Mouse (Mus musculus) embryonic facial prominence, embryonic 10.5 days (tissue): Measurements from ENCODE around the gene Baz2b. TPM values are rescaled to one million over a fixed set of nuclear protein-coding genes. Genes with fewer than 3 reads are reported as not detected.
"Not testable (repeated sequence)": the region's sequence is repeated elsewhere in the genome, so short reads cannot be mapped to it uniquely, and the experiment has no call there.

ENCODE experiments used
- DNase-seq: peaks from one replicate; pipeline ENCODE4 v3.0.0-alpha.2; 2017; ENCODE audit warnings: low spot score
- H3K27ac ChIP-seq: fragments of 300-500 bp; sonication (generic); replicated peaks from 2 replicates; pipeline ENCODE4 v1.5.1; 2016; ENCODE audit warnings: mild to moderate bottlenecking
- H3K27me3 ChIP-seq: fragments of 300-500 bp; sonication (generic); replicated peaks from 2 replicates; pipeline ENCODE4 v1.6.1; 2016; ENCODE audit warnings: low read depth, mild to moderate bottlenecking; ENCODE audit not compliant: poor library complexity, severe bottlenecking
- H3K36me3 ChIP-seq: fragments of 300-500 bp; sonication (generic); replicated peaks from 2 replicates; pipeline ENCODE4 v1.6.1; 2016; ENCODE audit warnings: mild to moderate bottlenecking, moderate library complexity
- H3K4me1 ChIP-seq: fragments of 300-500 bp; sonication (generic); 2 replicates; pipeline ENCODE4 v1.6.1; 2016
- H3K4me3 ChIP-seq: fragments of 300-500 bp; sonication (generic); 2 replicates; pipeline ENCODE4 v1.5.1; 2016; ENCODE audit warnings: mild to moderate bottlenecking, moderate library complexity
- H3K9me3 ChIP-seq: fragments of 300-500 bp; sonication (generic); 2 replicates; pipeline ENCODE4 v1.6.1; 2016; ENCODE audit warnings: mild to moderate bottlenecking
- WGBS: fragments of 180-500 bp; shearing (Covaris S2); methylation state at CpG from one replicate; pipeline ENCODE4 v1.1.7; 2016; 5-methylcytosine and 5-hydroxymethylcytosine counted together
- polyA plus RNA-seq: library from polyadenylated mRNA; unstranded; fragments of >200 nt; fragmentation: Nextera tagmentation; extraction: Ambion mirVana; gene quantifications from 2 replicates; pipeline ENCODE4 v1.2.1, GENCODE M21; 2016

Baz2b gene
- polyA plus RNA-seq, 1 experiment from 2014 or later, result 63.6 TPM

DNA sequence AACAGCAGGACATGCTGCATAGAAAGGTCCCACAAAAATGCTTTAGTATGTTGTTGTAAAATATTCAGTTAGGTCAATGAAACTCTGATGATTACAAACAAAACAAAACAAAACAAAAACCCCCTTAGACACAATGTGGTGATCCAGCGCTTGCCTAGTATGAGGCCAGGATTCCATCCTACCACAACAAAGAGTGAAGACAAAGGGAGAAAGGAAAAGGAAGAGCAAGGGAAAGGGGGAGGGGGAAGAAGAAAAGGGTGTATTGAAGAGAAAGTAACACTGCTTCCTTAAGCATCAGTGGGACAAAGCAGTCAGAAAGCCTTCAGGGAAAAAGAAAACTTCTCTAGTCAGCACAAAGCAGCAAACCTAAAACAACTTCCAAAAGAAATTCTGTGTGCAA lies 133.6 kb downstream of the Baz2b start:
- H3K4me1 ChIP-seq, result peaks cover 35% of the 10 kb centered on the region
- no peaks in the 10 kb centered on the region for H3K27me3 ChIP-seq
- no peak for DNase-seq
- peaks cover 27% of the 10 kb centered on the region for H3K36me3 ChIP-seq
- H3K4me3 ChIP-seq, result no peak overlapping the region
- WGBS, result 26% methylated on average over 1 of the region's 1 CpGs
- H3K27ac ChIP-seq, result 0 out of 2 replicates have a peak overlapping the region, but pooled peaks have one; percentile 15
- H3K9me3 ChIP-seq, result no peaks in the 10 kb centered on the region

DNA sequence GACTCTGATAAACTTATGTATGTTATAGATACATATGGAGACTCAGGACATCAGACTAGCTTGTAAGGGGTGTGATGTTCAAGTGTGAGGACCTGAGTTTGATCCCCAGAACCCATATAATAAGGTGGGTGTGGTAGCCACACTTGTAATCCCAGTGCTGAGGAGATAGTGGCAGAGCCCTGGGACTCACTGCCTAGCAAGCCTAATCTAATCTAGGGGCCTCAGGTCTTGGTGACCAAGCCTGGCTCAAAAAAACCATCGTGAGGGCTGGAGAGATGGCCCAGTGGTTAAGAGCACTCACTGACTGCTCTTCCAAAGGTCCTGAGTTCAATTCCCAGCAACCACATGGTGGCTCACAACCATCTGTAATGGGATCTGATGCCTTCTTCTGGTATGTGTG lies 135.8 kb downstream of the Baz2b start:
- not testable (repeated sequence) for H3K4me3 ChIP-seq, H3K27me3 ChIP-seq, H3K9me3 ChIP-seq, DNase-seq, H3K27ac ChIP-seq
- WGBS, result 91% methylated on average over 1 of the region's 1 CpGs
- Histone ChIP-seq H3K4me1 (peaks cover 34% of the 10 kb centered on the region), H3K36me3 (peaks cover 30% of the 10 kb centered on the region)

DNA sequence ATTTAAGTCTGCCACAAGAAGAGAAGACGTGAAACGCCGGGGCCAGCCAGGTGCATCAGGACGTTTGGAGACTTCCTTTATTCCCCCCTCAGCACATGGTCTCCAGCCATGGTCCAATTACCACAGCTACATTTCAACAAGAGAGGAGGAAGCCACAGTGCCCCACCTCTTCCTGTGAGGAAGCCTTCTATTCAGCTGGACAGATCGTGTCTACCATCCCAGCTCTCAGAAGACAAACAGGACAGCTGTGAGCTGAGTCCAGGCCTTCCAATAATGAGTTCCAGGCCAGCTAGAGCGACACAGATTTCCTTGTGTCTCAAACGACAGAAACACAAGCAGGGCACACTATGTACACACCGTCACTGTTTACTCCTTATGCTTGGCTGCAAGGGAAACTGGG lies 137.8 kb downstream of the Baz2b start:
- no peaks in the 10 kb centered on the region for H3K27me3 ChIP-seq
- H3K36me3 ChIP-seq, result peaks cover 31% of the 10 kb centered on the region
- peaks cover 18% of the 10 kb centered on the region for H3K4me1 ChIP-seq
- WGBS, result 39% methylated on average over 8 of the region's 8 CpGs
- H3K27ac ChIP-seq, result no peak overlapping the region
- H3K4me3 ChIP-seq, result no peak overlapping the region
- H3K9me3 ChIP-seq, result no peaks in the 10 kb centered on the region
- peak; percentile 31 for DNase-seq

DNA sequence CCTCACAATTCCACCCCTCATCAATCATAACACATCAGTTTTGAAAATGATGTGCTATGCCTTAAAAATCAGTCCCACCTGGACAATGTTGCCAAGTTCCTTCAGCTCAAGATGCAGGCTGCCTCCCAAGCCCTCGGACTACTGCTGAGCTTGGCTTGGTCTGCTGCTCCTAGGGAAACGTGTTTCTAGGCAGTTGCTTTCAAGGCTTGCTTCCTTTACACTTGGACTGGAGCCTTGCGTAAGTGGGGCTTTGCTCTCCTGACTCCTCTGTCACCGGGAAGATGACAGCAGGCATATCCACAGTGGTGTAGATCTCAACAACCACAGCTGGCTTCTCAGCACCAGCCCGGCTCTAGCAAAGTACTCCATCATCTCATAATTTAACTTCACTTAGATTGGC lies 138.7 kb downstream of the Baz2b start:
- WGBS, result 86% methylated on average over 5 of the region's 5 CpGs
- no peaks in the 10 kb centered on the region for H3K9me3 ChIP-seq
- no peak for DNase-seq

DNA sequence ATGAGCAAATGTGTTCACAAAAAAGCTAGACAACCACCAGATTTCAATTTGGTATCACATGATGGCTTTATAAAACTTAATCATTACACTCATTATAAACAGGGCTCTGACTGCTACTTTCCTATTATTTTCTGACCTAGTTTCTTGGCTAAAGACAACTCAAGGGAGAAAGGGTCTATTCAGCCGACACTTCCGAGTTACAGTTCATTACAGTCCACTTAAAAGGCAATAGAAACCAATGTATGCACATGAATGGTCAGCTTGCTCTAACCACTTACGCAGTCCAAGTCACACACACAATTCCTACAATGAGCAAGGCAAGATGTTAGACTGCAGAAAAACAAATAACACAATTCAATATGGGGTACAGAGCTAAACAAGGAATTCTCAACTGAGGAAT lies 141.2 kb downstream of the Baz2b start:
- peaks cover 49% of the 10 kb centered on the region for H3K36me3 ChIP-seq
- no peak overlapping the region for H3K4me3 ChIP-seq
- 83% methylated on average over 3 of the region's 3 CpGs for WGBS
- H3K27me3 ChIP-seq, result no peaks in the 10 kb centered on the region
- H3K27ac ChIP-seq, result no peak overlapping the region
- peaks cover 9% of the 10 kb centered on the region for H3K4me1 ChIP-seq
- H3K9me3 ChIP-seq, result peaks cover 3% of the 10 kb centered on the region; the same call in 1 of the 2 replicates
- DNase-seq, result no peak

More for the DNA sequence above, 138.7 kb downstream of the Baz2b start:
- Histone ChIP-seq H3K4me1 (peaks cover 10% of the 10 kb centered on the region), H3K27ac (no peak overlapping the region), H3K36me3 (peaks cover 36% of the 10 kb centered on the region), H3K4me3 (no peak overlapping the region), H3K27me3 (no peaks in the 10 kb centered on the region)

DNA sequence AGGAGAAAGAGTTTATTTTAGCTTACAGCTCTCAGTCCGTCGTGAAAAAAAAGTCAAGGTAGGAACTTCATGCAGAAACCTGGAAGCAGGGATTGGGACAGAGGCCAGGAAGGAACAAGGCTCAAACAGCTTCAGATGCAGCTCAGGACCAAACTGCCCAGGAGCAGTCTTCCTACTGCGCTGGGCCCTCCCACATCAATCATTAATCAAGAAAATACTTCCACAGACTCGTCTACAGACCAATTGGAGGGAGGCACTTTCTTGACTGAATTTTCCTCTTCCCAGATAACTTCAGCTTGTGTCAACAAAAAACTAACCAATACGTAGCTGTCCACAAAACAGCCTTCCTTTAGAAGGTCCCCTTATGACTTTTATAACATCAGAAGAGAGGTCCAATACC lies 144.2 kb downstream of the Baz2b start:
- Histone ChIP-seq H3K4me3 (no peak overlapping the region), H3K9me3 (peaks cover 6% of the 10 kb centered on the region; the same call in 1 of the 2 replicates), H3K27ac (no peak overlapping the region), H3K36me3 (peaks cover 54% of the 10 kb centered on the region), H3K4me1 (0 out of 2 replicates have a peak, but pooled peaks cover 3% of the 10 kb centered on the region), H3K27me3 (no peaks in the 10 kb centered on the region)
- DNase-seq, result no peak
- WGBS, result 92% methylated on average over 5 of the region's 5 CpGs

DNA sequence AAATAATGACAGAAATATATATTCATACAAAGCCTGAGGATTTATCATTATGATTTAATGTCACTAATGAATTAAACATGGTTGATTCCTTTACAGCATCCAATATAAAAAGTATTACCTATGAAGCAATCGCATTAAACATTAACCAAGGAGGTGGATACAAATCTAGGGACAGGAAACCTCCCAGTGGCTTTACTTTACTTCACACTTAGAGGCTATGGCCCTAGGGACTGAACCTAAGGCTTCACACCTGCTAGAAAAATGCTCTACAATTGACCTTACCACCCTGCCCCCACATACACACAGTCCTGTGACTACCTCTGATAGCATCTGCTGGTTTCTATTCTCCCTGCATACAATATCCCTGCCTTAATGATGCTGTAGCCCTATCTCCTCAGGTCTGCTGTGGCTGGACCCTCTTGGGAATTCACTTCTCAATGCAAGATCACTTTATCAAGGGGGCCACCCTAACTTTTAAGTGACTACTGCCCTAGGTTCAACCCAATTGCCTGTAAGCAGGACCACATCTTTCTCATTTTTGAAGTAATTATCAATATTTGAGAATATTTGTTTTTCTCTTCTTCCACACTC lies 149.4 kb downstream of the Baz2b start:
- Histone ChIP-seq H3K4me3 (no peak overlapping the region), H3K36me3 (peaks cover 36% of the 10 kb centered on the region), H3K27me3 (no peaks in the 10 kb centered on the region), H3K9me3 (peaks cover 6% of the 10 kb centered on the region; the same call in 1 of the 2 replicates), H3K4me1 (peaks cover 11% of the 10 kb centered on the region), H3K27ac (no peak overlapping the region)
- DNase-seq, result no peak
- 98% methylated on average over 1 of the region's 1 CpGs for WGBS

DNA sequence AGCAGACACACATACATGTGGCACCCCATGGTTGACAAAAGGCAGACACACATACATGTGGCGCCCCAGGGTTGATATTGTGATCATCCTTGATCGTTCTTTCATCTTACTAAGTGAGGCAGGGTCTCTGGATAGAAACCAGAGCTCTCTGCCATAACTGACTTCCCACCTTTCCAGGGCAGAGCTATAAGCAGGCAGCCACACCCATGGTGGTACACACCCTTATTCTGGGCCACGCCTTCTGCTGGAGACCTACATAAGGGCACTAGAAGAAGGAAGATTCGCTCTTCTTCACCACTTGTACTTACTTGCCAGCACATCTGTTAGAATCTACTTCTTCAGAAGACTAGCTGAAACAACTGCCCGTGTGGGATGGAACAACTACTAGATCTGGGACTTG lies 150.3 kb downstream of the Baz2b start:
- WGBS, result 93% methylated on average over 5 of the region's 5 CpGs
- Histone ChIP-seq H3K9me3 (peaks cover 4% of the 10 kb centered on the region; the same call in 1 of the 2 replicates), H3K4me1 (peaks cover 17% of the 10 kb centered on the region), H3K36me3 (peaks cover 26% of the 10 kb centered on the region), H3K27ac (no peak overlapping the region), H3K27me3 (no peaks in the 10 kb centered on the region), H3K4me3 (no peak overlapping the region)
- no peak for DNase-seq

DNA sequence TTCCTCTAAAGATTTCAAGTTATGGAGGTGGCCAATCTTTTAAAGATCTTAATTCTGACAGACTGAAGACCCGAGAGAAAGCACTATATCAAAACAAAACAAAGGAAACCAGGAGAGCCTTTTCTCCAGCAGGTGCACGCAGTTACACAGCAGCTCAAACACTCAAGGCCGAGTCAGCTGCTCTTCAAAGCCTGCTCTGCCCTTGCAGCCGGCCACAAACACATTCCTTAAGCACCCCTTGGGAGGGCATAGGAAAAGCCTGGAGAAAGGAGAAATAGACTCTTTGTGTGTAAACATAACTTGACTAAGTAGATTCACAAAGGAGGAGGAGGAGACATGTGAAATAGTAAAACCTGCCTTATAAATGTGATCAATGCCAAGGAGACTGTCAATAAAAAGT lies 153.6 kb downstream of the Baz2b start:
- Histone ChIP-seq H3K27me3 (no peaks in the 10 kb centered on the region), H3K4me1 (peaks cover 33% of the 10 kb centered on the region), H3K27ac (no peak overlapping the region), H3K4me3 (no peak overlapping the region), H3K9me3 (no peaks in the 10 kb centered on the region), H3K36me3 (peaks cover 2% of the 10 kb centered on the region; the same call in 1 of the 2 replicates)
- no peak for DNase-seq
- 35% methylated on average over 4 of the region's 4 CpGs for WGBS

DNA sequence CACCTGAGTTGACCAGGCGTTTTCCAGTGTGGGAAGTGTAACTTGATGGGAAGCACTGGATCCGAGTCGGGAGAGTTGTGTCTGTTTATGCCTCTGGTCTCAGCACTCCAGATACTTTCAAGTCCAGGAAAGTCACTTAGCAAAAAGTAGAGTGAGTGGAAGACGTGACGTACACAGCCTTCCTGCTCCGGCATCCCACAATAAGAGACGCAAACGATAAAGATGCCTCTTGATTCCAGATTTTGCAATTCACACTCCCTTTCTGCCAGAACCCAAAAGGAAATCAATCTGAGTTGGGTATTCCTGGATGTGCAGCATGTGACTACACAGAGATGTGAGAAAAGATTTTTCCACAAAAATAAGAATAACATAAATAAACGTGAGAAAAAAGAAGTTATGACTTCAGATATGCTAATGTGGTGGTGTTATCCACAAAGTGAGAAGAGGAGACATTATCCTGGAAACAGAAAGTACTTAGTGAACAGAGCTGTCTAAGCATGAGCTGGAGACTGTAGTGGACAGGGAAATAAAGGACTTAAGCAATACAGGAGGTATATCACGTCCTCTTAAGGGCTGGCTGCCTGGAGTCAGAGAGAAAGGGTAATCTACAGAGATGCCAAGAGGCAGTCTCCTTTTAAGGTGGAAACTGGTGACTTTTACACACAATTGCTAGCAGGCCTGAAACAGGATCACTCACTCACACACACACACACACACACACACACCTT lies 154.7 kb downstream of the Baz2b start:
- H3K4me3 ChIP-seq, result no peak overlapping the region
- H3K27ac ChIP-seq, result no peak overlapping the region
- no peaks in the 10 kb centered on the region for H3K9me3 ChIP-seq
- peaks cover 33% of the 10 kb centered on the region for H3K4me1 ChIP-seq
- no peak for DNase-seq
- 85% methylated on average over 10 of the region's 10 CpGs for WGBS
- H3K27me3 ChIP-seq, result no peaks in the 10 kb centered on the region
- no peaks in the 10 kb centered on the region for H3K36me3 ChIP-seq

DNA sequence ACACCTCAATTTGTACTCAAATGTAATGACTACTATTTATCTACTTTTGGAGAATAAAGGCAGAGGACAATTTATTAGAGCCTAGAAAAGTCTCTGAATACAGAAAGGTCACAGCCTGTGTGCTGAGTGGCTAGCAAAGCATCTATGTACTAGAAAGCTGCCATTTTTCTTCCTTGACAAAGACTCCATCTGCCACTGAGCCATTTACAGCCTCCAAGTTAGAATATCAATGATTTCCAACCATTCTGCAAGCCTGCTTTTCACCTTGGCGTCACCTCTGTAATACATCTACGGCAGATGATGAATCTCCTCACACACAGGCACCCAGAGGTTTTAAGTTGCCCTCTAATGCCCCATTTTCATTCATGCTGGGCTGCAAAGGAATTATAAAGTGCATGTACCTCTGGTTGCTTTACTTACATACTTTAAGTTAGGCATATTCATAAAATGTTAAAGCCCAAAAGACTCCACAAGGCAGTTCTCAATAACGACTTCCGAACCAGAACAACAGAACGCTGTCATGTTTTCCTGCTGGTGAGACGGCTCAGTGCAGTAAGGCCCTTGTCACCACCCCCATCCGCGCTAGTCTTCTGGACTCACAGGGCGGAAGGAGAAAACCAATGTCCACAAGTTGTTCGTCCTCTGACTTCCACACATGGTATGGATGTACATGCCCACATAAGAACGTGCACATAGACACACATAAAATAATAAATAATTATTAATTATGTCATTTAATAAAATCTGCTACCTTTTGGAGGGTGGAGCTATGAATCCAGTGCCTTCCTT lies 156.2 kb downstream of the Baz2b start:
- 88% methylated on average over 11 of the region's 11 CpGs for WGBS
- Histone ChIP-seq H3K27ac (no peak overlapping the region), H3K9me3 (no peaks in the 10 kb centered on the region), H3K4me1 (peaks cover 33% of the 10 kb centered on the region), H3K27me3 (no peaks in the 10 kb centered on the region), H3K36me3 (no peaks in the 10 kb centered on the region), H3K4me3 (no peak overlapping the region)
- DNase-seq, result no peak

DNA sequence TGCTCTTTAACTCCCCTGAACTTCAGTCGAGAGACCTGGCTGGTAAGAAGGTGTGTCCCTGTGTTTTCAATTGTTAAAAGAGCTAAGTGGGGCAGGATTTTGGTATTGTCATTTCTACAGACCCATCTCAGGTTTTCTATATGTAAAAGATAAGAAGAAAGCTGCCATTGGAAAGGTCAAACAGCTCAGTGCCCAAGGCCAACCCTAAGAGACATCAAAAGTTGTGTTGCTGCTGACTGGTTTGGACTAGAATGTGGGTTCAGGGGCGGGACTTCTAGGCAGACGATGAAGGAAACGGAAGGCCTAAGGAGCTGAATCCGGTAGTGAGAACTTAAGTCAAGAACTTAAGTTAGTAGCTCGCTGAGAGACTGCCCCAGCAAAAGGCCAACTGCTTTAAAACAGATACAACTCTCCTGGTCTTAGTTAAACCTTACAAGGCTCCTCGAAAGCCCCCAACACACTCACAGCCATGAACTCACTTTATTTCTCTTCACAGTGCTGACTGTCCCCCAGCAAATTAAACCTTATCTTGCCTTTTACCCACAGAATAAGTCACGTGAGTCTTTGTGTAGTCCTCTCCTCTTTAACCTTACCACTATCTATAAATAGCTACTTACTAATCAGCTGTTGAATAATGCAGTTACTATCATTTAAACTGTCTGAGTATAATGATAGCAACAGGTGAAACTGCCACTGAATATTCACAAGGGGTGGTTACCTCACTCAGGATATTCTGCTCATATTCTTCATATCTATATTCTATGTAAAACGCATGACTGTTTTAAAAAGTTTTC lies 158.8 kb downstream of the Baz2b start:
- Histone ChIP-seq H3K4me1 (peaks cover 26% of the 10 kb centered on the region), H3K27me3 (no peaks in the 10 kb centered on the region), H3K36me3 (no peaks in the 10 kb centered on the region), H3K27ac (no peak overlapping the region), H3K4me3 (no peak overlapping the region), H3K9me3 (no peaks in the 10 kb centered on the region)
- WGBS, result 85% methylated on average over 9 of the region's 9 CpGs
- no peak for DNase-seq
